Mouse (Mus musculus) olfactory bulb, adult 2 months (tissue): Measurements from ENCODE around the gene Gm43191.

ENCODE experiments used
- CTCF ChIP-seq: fragments of 200-500 bp; IDR thresholded peaks from 2 replicates; pipeline ENCODE4 v1.5.1; 2012; ENCODE audit warnings: low read depth, mild to moderate bottlenecking, low read length, moderate library complexity; ENCODE audit not compliant: insufficient read depth
- POLR2A ChIP-seq: fragments of 200-500 bp; IDR thresholded peaks from 2 replicates; pipeline ENCODE4 v1.6.1; 2012; ENCODE audit warnings: mild to moderate bottlenecking, low read depth, low read length, moderate library complexity; ENCODE audit not compliant: insufficient read depth

DNA sequence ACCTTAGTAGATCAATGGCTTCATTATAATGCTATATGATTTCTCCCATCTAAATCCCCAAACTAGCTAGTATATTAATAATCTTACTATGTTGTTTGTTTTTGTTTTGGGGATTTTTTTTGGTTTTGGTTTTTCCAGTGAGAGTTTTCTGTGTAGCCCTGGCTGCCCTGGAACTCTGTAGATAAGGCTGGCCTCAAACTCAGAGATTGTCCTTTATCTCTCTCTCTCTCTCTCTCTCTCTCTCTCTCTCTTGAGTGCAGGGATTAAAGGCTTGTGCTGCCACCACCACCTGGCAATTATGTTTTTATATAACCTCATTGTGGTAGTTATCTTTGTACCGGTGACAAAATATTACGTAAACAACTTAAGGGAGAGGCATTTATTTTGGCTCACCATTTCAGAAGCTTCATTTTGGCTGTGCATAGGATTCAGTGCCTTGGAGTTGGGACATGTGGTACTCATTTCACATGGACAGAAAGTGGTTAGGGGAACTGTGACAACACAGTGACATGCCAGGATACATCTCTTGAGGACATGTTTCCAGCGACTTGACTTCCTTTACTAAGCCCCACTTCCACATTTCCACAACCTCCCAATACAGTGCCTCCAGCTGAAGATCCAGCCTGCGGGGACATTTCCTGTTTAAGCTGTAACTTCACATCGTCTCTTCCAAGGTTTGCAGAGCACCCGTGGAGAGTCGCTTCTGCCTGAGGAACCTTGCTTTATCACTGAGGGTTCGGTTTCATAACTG is 65.6 kb downstream of the Gm43191 start:
- TF ChIP-seq POLR2A (no peak), CTCF (no peak)
